Mouse (Mus musculus): ENCODE data around the gene B230219D22Rik. TPM values are rescaled to one million over a fixed set of nuclear protein-coding genes. Genes with fewer than 3 reads are reported as not detected.

B230219D22Rik gene
- polyA plus RNA-seq, 1 experiment from 2014 or later, result 71.5 TPM

- 3% methylated on average over 19 of the region's 19 CpGs for WGBS
- no peaks in the 10 kb centered on the region for H3K27me3 ChIP-seq
- peak overlapping the region; percentile 84 for H3K9ac ChIP-seq
- ATAC-seq (ENCODE audit: insufficient number of reproducible peaks, insufficient read depth, low FRiP score, low TSS enrichment, low read depth), result 0 out of 2 replicates have a peak, but pooled peaks have one; percentile 57
- H3K9me3 ChIP-seq, result no peaks in the 10 kb centered on the region
- H3K27ac ChIP-seq, result peak overlapping the region; percentile 98
- no peaks in the 10 kb centered on the region for H3K4me1 ChIP-seq
- peak overlapping the region; percentile 68 for H3K4me2 ChIP-seq
- H3K4me3 ChIP-seq, result peak overlapping the region; percentile 63
- H3K36me3 ChIP-seq, result peaks cover 28% of the 10 kb centered on the region
Observed at GRCm38 (mm10) chr13:55727839-55728238, 34.9 kb downstream of the B230219D22Rik start.

GRCm38 (mm10) chr13:55730716-55731115, 37.8 kb downstream of the B230219D22Rik start:
- Histone ChIP-seq H3K27ac (no peak overlapping the region), H3K27me3 (no peaks in the 10 kb centered on the region), H3K36me3 (peaks cover 6% of the 10 kb centered on the region), H3K4me1 (0 out of 2 replicates have a peak, but pooled peaks cover 4% of the 10 kb centered on the region), H3K4me2 (no peak overlapping the region), H3K9ac (no peak overlapping the region), H3K4me3 (no peak overlapping the region), H3K9me3 (no peaks in the 10 kb centered on the region)
- no peak for ATAC-seq (ENCODE audit: insufficient number of reproducible peaks, insufficient read depth, low FRiP score, low TSS enrichment, low read depth)
- 86% methylated on average over 7 of the region's 7 CpGs for WGBS

GRCm38 (mm10) chr13:55732121-55732520, 39.2 kb downstream of the B230219D22Rik start:
- no peak overlapping the region for H3K27ac ChIP-seq
- no peak overlapping the region for H3K9ac ChIP-seq
- H3K4me3 ChIP-seq, result no peak overlapping the region
- 0 out of 2 replicates have a peak, but pooled peaks cover 4% of the 10 kb centered on the region for H3K4me1 ChIP-seq
- no peak for ATAC-seq (ENCODE audit: insufficient number of reproducible peaks, insufficient read depth, low FRiP score, low TSS enrichment, low read depth)
- no peaks in the 10 kb centered on the region for H3K36me3 ChIP-seq
- H3K9me3 ChIP-seq, result no peaks in the 10 kb centered on the region
- WGBS, result 82% methylated on average over 2 of the region's 2 CpGs
- no peak overlapping the region for H3K4me2 ChIP-seq
- no peaks in the 10 kb centered on the region for H3K27me3 ChIP-seq

- Histone ChIP-seq H3K27me3 (no peaks in the 10 kb centered on the region), H3K9ac (no peak overlapping the region), H3K27ac (no peak overlapping the region), H3K36me3 (no peaks in the 10 kb centered on the region), H3K4me2 (no peak overlapping the region), H3K4me1 (0 out of 2 replicates have a peak, but pooled peaks cover 4% of the 10 kb centered on the region), H3K9me3 (no peaks in the 10 kb centered on the region; the same call in 1 of the 2 replicates), H3K4me3 (no peak overlapping the region)
- no peak for ATAC-seq (ENCODE audit: insufficient number of reproducible peaks, insufficient read depth, low FRiP score, low TSS enrichment, low read depth)
- 72% methylated on average over 22 of the region's 22 CpGs for WGBS
Observed at GRCm38 (mm10) chr13:55733628-55734502, 40.9 kb downstream of the B230219D22Rik start.

GRCm38 (mm10) chr13:55737885-55738284, 45.0 kb downstream of the B230219D22Rik start:
- Histone ChIP-seq H3K9ac (no peak overlapping the region), H3K36me3 (no peaks in the 10 kb centered on the region), H3K4me3 (no peak overlapping the region), H3K4me2 (no peak overlapping the region), H3K27me3 (no peaks in the 10 kb centered on the region), H3K27ac (no peak overlapping the region), H3K4me1 (0 out of 2 replicates have a peak, but pooled peaks cover 4% of the 10 kb centered on the region), H3K9me3 (no peaks in the 10 kb centered on the region; the same call in 1 of the 2 replicates)
- 92% methylated on average over 8 of the region's 8 CpGs for WGBS
- no peak for ATAC-seq (ENCODE audit: insufficient number of reproducible peaks, insufficient read depth, low FRiP score, low TSS enrichment, low read depth)

- Histone ChIP-seq H3K9ac (0 out of 2 replicates have a peak overlapping the region, but pooled peaks have one; percentile 21), H3K4me1 (peaks cover 5% of the 10 kb centered on the region; the same call in 1 of the 2 replicates), H3K36me3 (no peaks in the 10 kb centered on the region), H3K4me3 (no peak overlapping the region), H3K4me2 (no peak overlapping the region), H3K27me3 (no peaks in the 10 kb centered on the region), H3K27ac (no peak overlapping the region), H3K9me3 (no peaks in the 10 kb centered on the region; the same call in 1 of the 2 replicates)
- no peak for ATAC-seq (ENCODE audit: insufficient number of reproducible peaks, insufficient read depth, low FRiP score, low TSS enrichment, low read depth)
- 75% methylated on average over 8 of the region's 8 CpGs for WGBS
Observed at GRCm38 (mm10) chr13:55742306-55742705, 49.4 kb downstream of the B230219D22Rik start.

Other genes with a start within 250 kb of the B230219D22Rik start
- gene Grk6, start 248.1 kb upstream of the B230219D22Rik start, polyA plus RNA-seq (2015; fragmentation: Nextera tagmentation; extraction: Ambion mirVana), result 36.4 and 45.3 TPM in 2 replicates
- gene Prr7, start 228.9 kb upstream of the B230219D22Rik start, polyA plus RNA-seq (2015; fragmentation: Nextera tagmentation; extraction: Ambion mirVana), result 0.96 and 1.2 TPM in 2 replicates
- 275 and 276 TPM in 2 replicates for gene Dbn1, start 205.0 kb upstream of the B230219D22Rik start, polyA plus RNA-seq (2015; fragmentation: Nextera tagmentation; extraction: Ambion mirVana)
- gene Pdlim7, start 179.4 kb upstream of the B230219D22Rik start, polyA plus RNA-seq (2015; fragmentation: Nextera tagmentation; extraction: Ambion mirVana), result 105 and 119 TPM in 2 replicates
- 2.3 and 2.8 TPM in 2 replicates for gene Dok3, start 163.8 kb upstream of the B230219D22Rik start, polyA plus RNA-seq (2015; fragmentation: Nextera tagmentation; extraction: Ambion mirVana)
- gene Ddx41, start 156.5 kb upstream of the B230219D22Rik start, polyA plus RNA-seq (2015; fragmentation: Nextera tagmentation; extraction: Ambion mirVana), result 73.0 and 80.0 TPM in 2 replicates
- 47.4 and 49.9 TPM in 2 replicates for gene Fam193b, start 122.0 kb upstream of the B230219D22Rik start, polyA plus RNA-seq (2015; fragmentation: Nextera tagmentation; extraction: Ambion mirVana)
- gene Tmed9, start 119.4 kb upstream of the B230219D22Rik start, polyA plus RNA-seq (2015; fragmentation: Nextera tagmentation; extraction: Ambion mirVana), result 158 and 177 TPM in 2 replicates
- 34.3 and 35.1 TPM in 2 replicates for gene B4galt7, start 93.2 kb upstream of the B230219D22Rik start, polyA plus RNA-seq (2015; fragmentation: Nextera tagmentation; extraction: Ambion mirVana)
- 76.3 and 76.5 TPM in 2 replicates for gene Caml, start 70.1 kb upstream of the B230219D22Rik start, polyA plus RNA-seq (2015; fragmentation: Nextera tagmentation; extraction: Ambion mirVana)
- 43.2 and 44.3 TPM in 2 replicates for gene Ddx46, start 58.1 kb upstream of the B230219D22Rik start, polyA plus RNA-seq (2015; fragmentation: Nextera tagmentation; extraction: Ambion mirVana)
- gene Txndc15, start 21.5 kb downstream of the B230219D22Rik start, polyA plus RNA-seq (2015; fragmentation: Nextera tagmentation; extraction: Ambion mirVana), result 109 and 110 TPM in 2 replicates
- gene Pcbd2, start 34.2 kb downstream of the B230219D22Rik start, polyA plus RNA-seq (2015; fragmentation: Nextera tagmentation; extraction: Ambion mirVana), result 44.3 and 61.4 TPM in 2 replicates
- not detected in 2 replicates for gene Catsper3, start 91.4 kb downstream of the B230219D22Rik start, polyA plus RNA-seq (2015; fragmentation: Nextera tagmentation; extraction: Ambion mirVana)
- 27.7 and 62.7 TPM in 2 replicates for gene Pitx1, start 143.1 kb downstream of the B230219D22Rik start, polyA plus RNA-seq (2015; fragmentation: Nextera tagmentation; extraction: Ambion mirVana)